Mouse (Mus musculus) thymus, adult 2 months (tissue): ENCODE results near the gene Sdk2. TPM values are rescaled to one million over a fixed set of nuclear protein-coding genes. Genes with fewer than 3 reads are reported as not detected.

Experiments used
- DNase-seq: peaks from one replicate; pipeline ENCODE4 v3.0.0; 2021
- H3K27ac ChIP-seq: fragments of 200-500 bp; 2 replicates; pipeline ENCODE4 v1.5.1; 2012; ENCODE audit warnings: low read length, control low read depth; ENCODE audit not compliant: control insufficient read depth, insufficient read depth
- H3K27me3 ChIP-seq: fragments of 200-500 bp; 2 replicates; pipeline ENCODE4 v1.6.1; 2012; ENCODE audit warnings: mild to moderate bottlenecking, low read length, moderate library complexity, mixed read lengths; ENCODE audit not compliant: control insufficient read depth, insufficient read depth
- H3K36me3 ChIP-seq: fragments of 200-500 bp; 2 replicates; pipeline ENCODE4 v1.6.1; 2012; ENCODE audit warnings: mild to moderate bottlenecking, low read length, moderate library complexity; ENCODE audit not compliant: control insufficient read depth, insufficient read depth
- H3K4me1 ChIP-seq: fragments of 200-500 bp; replicated peaks from 2 replicates; pipeline ENCODE4 v1.6.1; 2012; ENCODE audit warnings: low read length; ENCODE audit not compliant: control insufficient read depth, insufficient read depth
- H3K4me3 ChIP-seq: fragments of 200-500 bp; 2 replicates; pipeline ENCODE4 v1.5.1; 2012; ENCODE audit warnings: mild to moderate bottlenecking, low read length, control low read depth, moderate library complexity; ENCODE audit not compliant: control insufficient read depth, insufficient read depth
- CTCF ChIP-seq: fragments of 200-500 bp; IDR thresholded peaks from 2 replicates; pipeline ENCODE4 v1.5.1; 2012; ENCODE audit warnings: mild to moderate bottlenecking, control low read depth, low read length, moderate library complexity, borderline replicate concordance; ENCODE audit not compliant: control insufficient read depth, poor library complexity, insufficient read depth; ENCODE audit errors: extremely low read depth
- POLR2A ChIP-seq: fragments of 200-500 bp; IDR thresholded peaks from 2 replicates; pipeline ENCODE4 v1.6.1; 2012; ENCODE audit warnings: mild to moderate bottlenecking, low read length, control low read depth, moderate library complexity; ENCODE audit not compliant: control insufficient read depth, poor library complexity, insufficient read depth; ENCODE audit errors: extremely low read depth
- WGBS: fragments of 180-500 bp; shearing (Covaris S2); methylation state at CpG from one replicate; pipeline ENCODE4 v1.1.7; 2018; 5-methylcytosine and 5-hydroxymethylcytosine counted together
- polyA plus RNA-seq: library from polyadenylated mRNA; depleted of rRNA; stranded (reverse); fragments of >200 nt; gene quantifications from 2 replicates; pipeline ENCODE4 v1.2.3, GENCODE M21; 2012

Gene Sdk2
- polyA plus RNA-seq, 1 experiment, result 1.4 TPM

DNA sequence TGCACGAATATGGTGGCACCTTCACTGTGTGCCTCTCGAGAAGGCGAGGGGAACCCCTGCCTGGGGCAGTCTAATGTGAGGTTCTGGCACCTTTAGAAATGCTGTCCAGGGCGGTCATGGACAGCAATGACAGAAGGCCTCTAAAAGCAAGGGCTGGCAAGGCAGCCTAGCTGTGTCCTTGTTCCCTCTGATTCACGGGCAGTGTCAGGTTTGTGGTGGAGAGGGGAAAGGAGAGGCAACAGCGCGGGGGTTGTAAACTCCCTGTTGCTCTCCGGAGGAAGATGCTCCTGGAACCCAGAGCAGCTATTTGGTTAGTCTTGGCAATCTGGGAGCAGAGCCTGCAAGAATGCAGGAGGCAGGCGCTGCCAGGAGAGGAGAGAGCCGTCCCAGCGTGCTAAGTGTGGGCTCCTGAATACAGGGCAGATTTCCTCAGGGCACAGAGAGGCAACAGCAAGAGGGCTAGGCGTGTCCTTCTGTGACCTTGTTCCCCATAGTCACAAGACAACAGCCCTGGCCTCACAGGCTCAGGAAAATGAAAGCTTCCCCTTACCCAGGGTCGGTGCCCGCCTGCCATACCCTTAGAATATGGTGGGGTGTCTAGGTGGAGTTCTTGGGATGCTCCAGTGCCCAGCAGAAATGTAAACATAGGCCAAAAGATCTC is 289.9 kb downstream of the Sdk2 start:
- Histone ChIP-seq H3K4me1 (peaks cover 10% of the 10 kb centered on the region), H3K4me3 (no peak overlapping the region), H3K27ac (no peak overlapping the region), H3K27me3 (no peaks in the 10 kb centered on the region), H3K36me3 (no peaks in the 10 kb centered on the region)
- no peak for DNase-seq
- TF ChIP-seq CTCF, result no peak
- no peak for TF ChIP-seq POLR2A
- WGBS, result 82% methylated on average over 14 of the region's 14 CpGs

- Histone ChIP-seq H3K27me3 (no peaks in the 10 kb centered on the region), H3K27ac (no peak overlapping the region), H3K4me3 (no peak overlapping the region), H3K4me1 (peaks cover 9% of the 10 kb centered on the region), H3K36me3 (no peaks in the 10 kb centered on the region)
- no peak for DNase-seq
- WGBS, result 94% methylated on average over 3 of the region's 3 CpGs
- TF ChIP-seq CTCF (no peak), POLR2A (no peak)
These were observed 292.1 kb downstream of the Sdk2 start for GRCm38 (mm10) chr11:113774773-113775172.

DNA sequence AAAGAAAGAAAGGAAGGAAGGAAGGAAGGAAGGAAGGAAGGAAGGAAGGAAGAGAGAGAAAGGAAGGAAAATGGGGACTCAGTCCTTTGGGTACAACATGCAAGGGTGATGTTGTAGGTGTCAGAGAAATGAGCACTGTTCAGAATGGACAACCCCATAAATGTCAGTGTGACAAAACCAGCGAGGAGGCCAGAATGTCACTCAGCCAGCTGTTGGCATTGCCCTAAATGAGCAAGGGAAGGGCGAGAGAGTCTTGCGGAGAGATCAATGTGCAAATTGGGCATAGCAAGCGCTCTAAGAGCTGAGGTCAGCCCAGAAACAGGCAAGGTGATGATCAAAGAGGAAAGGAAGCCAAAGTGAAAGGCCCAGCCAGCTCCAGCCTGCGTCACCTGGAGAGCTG is 293.7 kb downstream of the Sdk2 start:
- H3K27me3 ChIP-seq, result no peaks in the 10 kb centered on the region
- no peaks in the 10 kb centered on the region for H3K4me1 ChIP-seq
- DNase-seq, result no peak
- TF ChIP-seq POLR2A (no peak), CTCF (no peak)
- no peak overlapping the region for H3K27ac ChIP-seq
- WGBS, result 94% methylated on average over 5 of the region's 5 CpGs
- no peaks in the 10 kb centered on the region for H3K36me3 ChIP-seq
- no peak overlapping the region for H3K4me3 ChIP-seq

- no peak overlapping the region for H3K4me3 ChIP-seq
- no peaks in the 10 kb centered on the region for H3K36me3 ChIP-seq
- no peak for DNase-seq
- no peaks in the 10 kb centered on the region for H3K4me1 ChIP-seq
- TF ChIP-seq CTCF (no peak), POLR2A (no peak)
- 94% methylated on average over 13 of the region's 13 CpGs for WGBS
- no peak overlapping the region for H3K27ac ChIP-seq
- H3K27me3 ChIP-seq, result no peaks in the 10 kb centered on the region
These were observed 295.7 kb downstream of the Sdk2 start for GRCm38 (mm10) chr11:113771187-113771586.

DNA sequence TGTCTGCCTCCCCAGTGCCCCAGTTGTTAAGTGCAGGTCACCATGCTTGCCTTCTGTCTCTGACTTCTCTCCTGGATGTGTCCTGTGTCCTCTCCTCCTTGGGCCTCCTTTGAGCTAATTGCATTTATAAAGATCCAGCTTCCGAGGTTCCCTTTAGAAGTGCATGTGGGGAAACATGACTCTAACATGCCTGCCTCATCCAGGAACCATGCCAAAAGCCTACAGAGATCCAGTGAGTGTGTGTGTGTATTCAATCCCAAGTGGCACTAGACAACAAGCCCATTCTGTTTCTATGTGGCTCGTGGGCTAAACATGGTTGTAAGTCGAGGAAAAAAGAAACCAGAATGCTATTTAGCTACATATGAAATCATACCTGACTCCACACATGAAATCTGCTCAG is 298.5 kb downstream of the Sdk2 start:
- TF ChIP-seq POLR2A, result no peak
- TF ChIP-seq CTCF, result no peak
- 80% methylated on average over 3 of the region's 3 CpGs for WGBS
- Histone ChIP-seq H3K4me1 (no peaks in the 10 kb centered on the region), H3K27me3 (no peaks in the 10 kb centered on the region), H3K4me3 (no peak overlapping the region), H3K27ac (no peak overlapping the region), H3K36me3 (no peaks in the 10 kb centered on the region)
- no peak for DNase-seq

GRCm38 (mm10) chr11:113767285-113767684 is 299.6 kb downstream of the Sdk2 start:
- TF ChIP-seq POLR2A, result no peak
- no peak for TF ChIP-seq CTCF
- WGBS, result 88% methylated on average over 8 of the region's 8 CpGs
- Histone ChIP-seq H3K36me3 (no peaks in the 10 kb centered on the region), H3K27ac (no peak overlapping the region), H3K27me3 (no peaks in the 10 kb centered on the region), H3K4me1 (no peaks in the 10 kb centered on the region), H3K4me3 (no peak overlapping the region)
- no peak for DNase-seq
